ENCODE assay signal across 14 mouse cellular contexts in the genomic region with DNA sequence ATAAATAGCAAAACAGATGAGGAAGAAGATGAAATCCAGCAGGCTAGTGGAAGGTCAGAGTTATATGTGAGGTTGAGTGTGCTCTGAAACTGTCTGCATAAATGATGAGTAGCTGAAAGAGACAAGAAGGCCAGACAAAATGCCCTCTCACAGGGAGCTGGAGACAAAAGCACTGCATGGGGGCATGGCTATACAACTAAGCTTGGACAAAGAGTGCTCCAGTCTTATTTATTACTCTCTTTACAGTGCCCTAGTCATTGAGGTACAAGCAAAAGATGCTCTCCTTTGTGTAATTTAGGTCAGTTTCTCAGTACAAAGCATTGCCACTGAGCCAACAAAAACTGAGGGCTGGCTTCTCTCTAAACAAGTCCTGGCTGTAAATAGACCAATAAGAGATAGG.
"Had no signal": no experiment of that assay in that cellular context is flagged by ENCODE, and none has a peak within 500 bp of the region (broad histone marks: within the 10 kb centered on the region; RNA-seq: fewer than 3 reads in every experiment).

No protein-coding gene starts in this region.

- H3K9me3 ChIP-seq: limb, embryonic 15.5 days; liver, embryonic 12.5 days; midbrain, embryonic 15.5 days had no signal

- H3K4me1 ChIP-seq: limb, embryonic 15.5 days; liver, embryonic 12.5 days; midbrain, embryonic 15.5 days had no signal

- DNase-seq: kidney, adult 9 months; kidney, postnatal 36 days; layer of hippocampus, adult 9-11 months; layer of hippocampus, postnatal 36 days; lung, embryonic 14.5 days; lung, postnatal 10 days; lung, postnatal 4 days; thymus, adult 18-20 months; thymus, postnatal 14 days had no signal

- ATAC-seq: liver, embryonic 12.5 days; midbrain, embryonic 15.5 days had no signal

- H3K27ac ChIP-seq: kidney, postnatal 0 days; limb, embryonic 15.5 days; liver, embryonic 12.5 days; midbrain, embryonic 15.5 days had no signal

- H3K9ac ChIP-seq: limb, embryonic 15.5 days; liver, embryonic 12.5 days; lung, embryonic 14.5 days; midbrain, embryonic 15.5 days had no signal

- H3K36me3 ChIP-seq: limb, embryonic 15.5 days; liver, embryonic 12.5 days; midbrain, embryonic 15.5 days had no signal

- H3K4me2 ChIP-seq: limb, embryonic 15.5 days; liver, embryonic 12.5 days; lung, embryonic 14.5 days; midbrain, embryonic 11.5 days; midbrain, embryonic 15.5 days had no signal

- H3K27me3 ChIP-seq: limb, embryonic 15.5 days; liver, embryonic 12.5 days; midbrain, embryonic 15.5 days had no signal

- H3K4me3 ChIP-seq: limb, embryonic 15.5 days; liver, embryonic 12.5 days; midbrain, embryonic 15.5 days had no signal
